Mouse (Mus musculus) hindbrain, postnatal 0 days (tissue): ENCODE results near the gene Tmem8b. TPM values are rescaled to one million over a fixed set of nuclear protein-coding genes. Genes with fewer than 3 reads are reported as not detected.

Source experiments
- ATAC-seq: fragments of 200-750 bp; cut with Nextera tagmentation; 2 replicates; pipeline ENCODE4 v1.8.0; 2017; ENCODE audit warnings: mild to moderate bottlenecking, moderate TSS enrichment, moderate library complexity
- DNase-seq: peaks from one replicate; pipeline ENCODE4 v3.0.0-alpha.2; 2015; ENCODE audit warnings: low spot score
- H3K27ac ChIP-seq: fragments of 300-500 bp; sonication (generic); 2 replicates; pipeline ENCODE4 v1.5.1; 2014; ENCODE audit warnings: mild to moderate bottlenecking
- H3K27me3 ChIP-seq: fragments of 300-500 bp; sonication (generic); 2 replicates; pipeline ENCODE4 v1.6.1; 2014; ENCODE audit warnings: low read length, mixed read lengths; ENCODE audit not compliant: insufficient read depth
- H3K36me3 ChIP-seq: fragments of 300-500 bp; sonication (generic); 2 replicates; pipeline ENCODE4 v1.6.1; 2014; ENCODE audit warnings: low read length, mixed read lengths; ENCODE audit not compliant: insufficient read depth
- H3K4me1 ChIP-seq: fragments of 300-500 bp; sonication (generic); 2 replicates; pipeline ENCODE4 v1.6.1; 2014; ENCODE audit warnings: antibody characterized with exemption, low read length, mixed read lengths; ENCODE audit not compliant: insufficient read depth
- H3K4me2 ChIP-seq: fragments of 300-500 bp; sonication (generic); 2 replicates; pipeline ENCODE4 v1.6.1; 2014; ENCODE audit warnings: low read depth, mild to moderate bottlenecking, low read length, moderate library complexity, mixed read lengths
- H3K4me3 ChIP-seq: fragments of 300-500 bp; sonication (generic); 2 replicates; pipeline ENCODE4 v1.5.1; 2014; ENCODE audit warnings: low read length
- H3K9ac ChIP-seq: fragments of 300-500 bp; sonication (generic); replicated peaks from 2 replicates; pipeline ENCODE4 v1.6.1; 2014; ENCODE audit warnings: mild to moderate bottlenecking, low read length, moderate library complexity, mixed read lengths
- H3K9me3 ChIP-seq: fragments of 300-500 bp; sonication (generic); 2 replicates; pipeline ENCODE4 v1.6.1; 2016; ENCODE audit warnings: low read length, mixed read lengths
- CTCF ChIP-seq: IDR thresholded peaks from 2 replicates; pipeline ENCODE4 v1.5.1; 2016; ENCODE audit warnings: antibody characterized with exemption, control low read depth, low read depth
- WGBS: fragments of 180-500 bp; shearing (Covaris S2); extraction: QIAGEN DNeasy Blood & Tissue Kit; methylation state at CpG from one replicate; pipeline ENCODE4 v1.1.7; 2014; 5-methylcytosine and 5-hydroxymethylcytosine counted together
- polyA plus RNA-seq: library from polyadenylated mRNA; unstranded; fragments of >200 nt; fragmentation: Nextera tagmentation; extraction: Ambion mirVana; gene quantifications from 2 replicates; pipeline ENCODE4 v1.2.1, GENCODE M21; 2015
- total RNA-seq: library from RNA; depleted of rRNA; stranded (reverse); fragments of >200 nt; gene quantifications from 2 replicates; pipeline ENCODE4 v1.2.3, GENCODE M21; 2014

Tmem8b gene
- total and polyA plus RNA-seq, 2 experiments from 2014 or later, result 11.4 to 31.6 TPM

- H3K4me2 ChIP-seq, result no peak overlapping the region
- no peaks in the 10 kb centered on the region for H3K4me1 ChIP-seq
- no peak for TF ChIP-seq CTCF
- H3K27me3 ChIP-seq, result no peaks in the 10 kb centered on the region
- H3K9me3 ChIP-seq, result no peaks in the 10 kb centered on the region
- no peak overlapping the region for H3K9ac ChIP-seq
- WGBS, result 80% methylated on average over 9 of the region's 9 CpGs
- H3K36me3 ChIP-seq, result peaks cover 7% of the 10 kb centered on the region; the same call in 1 of the 2 replicates
- ATAC-seq (no peak), DNase-seq (no peak)
- no peak overlapping the region for H3K4me3 ChIP-seq
- H3K27ac ChIP-seq, result no peak overlapping the region
Observed at GRCm38 (mm10) chr4:43640076-43640475, 28.7 kb upstream of the Tmem8b start.

- ATAC-seq, result no peak
- Histone ChIP-seq H3K27ac (no peak overlapping the region), H3K4me3 (no peak overlapping the region), H3K9me3 (no peaks in the 10 kb centered on the region), H3K27me3 (no peaks in the 10 kb centered on the region), H3K4me1 (no peaks in the 10 kb centered on the region), H3K9ac (no peak overlapping the region), H3K4me2 (no peak overlapping the region), H3K36me3 (peaks cover 7% of the 10 kb centered on the region; the same call in 1 of the 2 replicates)
- DNase-seq, result no peak
- 90% methylated on average over 6 of the region's 6 CpGs for WGBS
- TF ChIP-seq CTCF, result no peak
Observed at GRCm38 (mm10) chr4:43640491-43640890, 28.3 kb upstream of the Tmem8b start.

GRCm38 (mm10) chr4:43649783-43650182 lies 19.0 kb upstream of the Tmem8b start:
- no peak overlapping the region for H3K9ac ChIP-seq
- H3K36me3 ChIP-seq, result peaks cover 3% of the 10 kb centered on the region; the same call in 1 of the 2 replicates
- no peak overlapping the region for H3K4me2 ChIP-seq
- 95% methylated on average over 3 of the region's 3 CpGs for WGBS
- no peaks in the 10 kb centered on the region for H3K27me3 ChIP-seq
- DNase-seq, result no peak
- no peak overlapping the region for H3K4me3 ChIP-seq
- no peak overlapping the region for H3K27ac ChIP-seq
- TF ChIP-seq CTCF, result peak; percentile 55
- no peak for ATAC-seq
- H3K9me3 ChIP-seq, result no peaks in the 10 kb centered on the region
- no peaks in the 10 kb centered on the region for H3K4me1 ChIP-seq

GRCm38 (mm10) chr4:43652726-43653125 lies 16.0 kb upstream of the Tmem8b start:
- no peak for ATAC-seq
- Histone ChIP-seq H3K4me1 (no peaks in the 10 kb centered on the region), H3K36me3 (peaks cover 3% of the 10 kb centered on the region; the same call in 1 of the 2 replicates), H3K27me3 (no peaks in the 10 kb centered on the region), H3K9ac (no peak overlapping the region), H3K4me3 (peak overlapping the region; percentile 19), H3K27ac (peak overlapping the region; percentile 57; the same call in 1 of the 2 replicates), H3K9me3 (no peaks in the 10 kb centered on the region), H3K4me2 (peak overlapping the region; percentile 47)
- no peak for TF ChIP-seq CTCF
- no peak for DNase-seq
- WGBS, result 95% methylated on average over 4 of the region's 4 CpGs

GRCm38 (mm10) chr4:43653161-43654015 lies 15.4 kb upstream of the Tmem8b start, which contains the start of gene Spag8:
Spag8 (minus strand) TSS chr4:43653594.
- no peaks in the 10 kb centered on the region for H3K27me3 ChIP-seq
- peak within 1 kb of the TSS; percentile 19 for H3K4me3 ChIP-seq
- peak within 1 kb of the TSS; percentile 57 for H3K27ac ChIP-seq
- no peaks in the 10 kb centered on the region for H3K4me1 ChIP-seq
- 0 out of 2 replicates have a peak, but pooled peaks have one; percentile 21 for ATAC-seq
- H3K4me2 ChIP-seq, result peak within 1 kb of the TSS; percentile 47
- peak; percentile 79 for DNase-seq
- peaks cover 3% of the 10 kb centered on the region; the same call in 1 of the 2 replicates for H3K36me3 ChIP-seq
- WGBS, result 12% methylated on average over 24 of the region's 24 CpGs
- no peaks in the 10 kb centered on the region for H3K9me3 ChIP-seq
- TF ChIP-seq CTCF, result no peak
- no peak within 1 kb of the TSS for H3K9ac ChIP-seq

- Histone ChIP-seq H3K9me3 (no peaks in the 10 kb centered on the region), H3K4me2 (peak overlapping the region; percentile 70), H3K9ac (peak overlapping the region; percentile 91), H3K4me1 (no peaks in the 10 kb centered on the region), H3K27me3 (no peaks in the 10 kb centered on the region), H3K36me3 (no peaks in the 10 kb centered on the region), H3K27ac (peak overlapping the region; percentile 97), H3K4me3 (peak overlapping the region; percentile 84)
- DNase-seq, result no peak
- 5% methylated on average over 34 of the region's 34 CpGs for whole genome bisulfite sequencing
- TF ChIP-seq CTCF, result no peak
- ATAC-seq, result peak; percentile 48
Observed at GRCm38 (mm10) chr4:43655656-43656338, 13.0 kb upstream of the Tmem8b start.
